Mouse (Mus musculus): Measurements from ENCODE around the gene Trim8.

The Trim8 gene

DNA sequence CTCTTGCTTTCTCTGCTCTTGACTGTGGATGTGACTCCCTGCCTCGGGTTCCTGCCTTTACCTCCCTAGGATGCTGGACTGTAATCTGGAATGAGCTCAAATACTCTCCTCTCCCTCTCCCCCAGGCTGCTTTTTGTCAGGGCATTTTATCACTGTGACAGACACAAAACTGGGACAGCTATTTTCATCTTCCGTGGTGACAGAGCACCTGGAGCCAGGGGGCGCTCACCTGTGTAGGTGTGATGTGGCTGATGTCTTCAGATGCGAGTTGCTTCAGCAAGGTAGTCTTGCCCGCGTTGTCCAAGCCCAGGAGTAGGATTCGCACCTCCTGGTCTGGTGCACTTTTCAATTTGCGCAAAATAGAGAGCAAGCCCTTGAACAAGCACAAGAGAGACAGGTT lies 56.5 kb downstream of the Trim8 start:
- DNase-seq: no peak

DNA sequence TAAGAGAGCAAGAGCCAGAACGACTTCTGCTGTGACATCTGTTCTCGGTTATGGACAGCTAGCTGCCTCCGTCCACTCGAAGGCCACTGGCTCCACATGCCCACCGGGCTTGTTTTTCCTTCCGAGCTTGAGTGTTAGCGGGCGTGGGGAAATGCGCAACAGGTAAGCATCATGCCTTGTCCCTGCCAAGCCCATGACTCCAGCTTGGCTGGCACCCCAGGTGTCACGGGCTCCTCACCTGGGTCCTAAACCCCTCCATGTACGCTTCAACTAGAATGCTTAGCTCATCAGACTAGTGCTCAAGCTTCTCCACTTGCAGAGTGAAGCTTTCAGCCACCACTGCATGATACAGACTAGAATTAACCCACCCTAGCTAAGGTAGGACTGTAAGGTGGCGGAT lies 57.1 kb downstream of the Trim8 start:
- peak; percentile 29 to 44 for DNase-seq

DNA sequence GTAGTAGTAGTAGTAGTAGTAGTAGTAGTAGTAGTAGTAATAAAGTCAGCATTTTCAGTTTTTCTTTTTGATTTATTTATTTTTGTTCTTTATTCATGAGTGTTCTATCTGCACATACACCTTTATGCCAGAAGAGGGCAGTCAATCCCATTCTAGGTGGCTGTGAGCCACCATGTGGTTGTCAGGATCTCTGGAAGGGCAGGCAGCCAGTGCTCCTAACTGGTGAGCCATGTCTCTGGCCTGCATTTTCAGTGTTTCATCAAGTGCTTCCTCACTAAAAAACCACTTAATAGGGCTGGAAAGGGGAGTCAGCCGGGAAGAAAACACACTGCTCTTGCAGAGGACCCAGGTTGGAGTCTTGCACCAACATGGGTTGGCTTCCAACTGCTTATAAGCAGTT lies 60.6 kb downstream of the Trim8 start:
- peak; percentile 59 to 69 for DNase-seq

- no peak for DNase-seq
These were observed 61.3 kb downstream of the Trim8 start for GRCm38 (mm10) chr19:46562581-46563515.

- DNase-seq: no peak
These were observed 62.1 kb downstream of the Trim8 start for GRCm38 (mm10) chr19:46563603-46564002.

DNA sequence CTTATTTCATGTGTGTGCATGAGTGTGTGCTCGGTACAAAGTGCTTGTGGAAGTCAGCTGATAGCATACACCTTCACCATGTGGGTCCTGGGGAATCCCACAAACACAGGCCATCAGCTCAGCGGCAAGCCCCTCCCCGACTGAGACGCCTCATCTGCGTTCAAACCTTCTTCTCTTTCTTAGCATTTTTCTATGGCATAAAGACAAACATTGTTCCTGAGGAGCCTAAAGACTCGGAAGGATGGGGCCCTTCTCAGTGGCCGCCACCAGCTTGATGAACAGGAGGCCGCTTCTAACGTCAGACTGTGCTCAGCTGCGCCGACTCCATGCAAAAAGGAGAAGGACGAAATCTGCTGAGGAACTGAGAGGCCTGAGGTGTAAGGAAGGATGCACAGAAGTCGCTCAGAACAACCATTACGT lies 62.6 kb downstream of the Trim8 start:
- no peak for DNase-seq

Data from kidney, adult 8-10 months (tissue).